Mouse (Mus musculus): ENCODE measurements at regions not wholly inside any gene's neighbourhood (a gene's known extent, or its start where the extent isn't known, plus 50 kb on each side); places are given as distances from the start of the nearest gene placed in this dataset.

DNA sequence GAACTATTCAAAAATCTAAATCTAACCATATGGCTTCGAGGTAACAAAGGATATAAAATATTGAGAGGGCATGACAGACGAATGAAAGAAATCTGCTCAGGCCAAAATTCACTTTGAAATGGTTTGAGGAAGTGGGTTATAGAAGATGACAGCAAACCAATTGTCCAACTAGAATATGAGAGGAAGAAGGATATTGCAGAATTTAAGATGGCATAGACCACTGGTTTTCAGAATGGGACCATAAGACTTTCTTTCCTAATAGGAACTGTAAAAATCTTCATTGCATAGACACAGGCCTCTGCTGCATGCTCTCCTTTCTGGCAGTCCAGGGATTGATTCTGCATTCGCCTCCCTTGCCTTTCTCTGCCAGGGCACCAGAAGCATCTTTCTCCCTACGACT is 240.2 kb downstream of the Gm11361 start:
- TF ChIP-seq ZC3H11A (IDR thresholded peaks at IDR 0.05; ENCODE audit: borderline replicate concordance, low read depth, low read length) (no peak), HCFC1 (IDR thresholded peaks at IDR 0.05; ENCODE audit: borderline replicate concordance, insufficient read depth, low read length) (no peak), ZNF384 (IDR thresholded peaks at IDR 0.05; ENCODE audit: low read depth, low read length) (no peak), MAFK (IDR thresholded peaks at IDR 0.05; ENCODE audit: insufficient read depth, low read depth, low read length) (no peak)

Measured in ES-E14 (cell line).